Mouse (Mus musculus): ENCODE measurements at regions not wholly inside any gene's neighbourhood (a gene's known extent, or its start where the extent isn't known, plus 50 kb on each side); places are given as distances from the start of the nearest gene placed in this dataset.

DNA sequence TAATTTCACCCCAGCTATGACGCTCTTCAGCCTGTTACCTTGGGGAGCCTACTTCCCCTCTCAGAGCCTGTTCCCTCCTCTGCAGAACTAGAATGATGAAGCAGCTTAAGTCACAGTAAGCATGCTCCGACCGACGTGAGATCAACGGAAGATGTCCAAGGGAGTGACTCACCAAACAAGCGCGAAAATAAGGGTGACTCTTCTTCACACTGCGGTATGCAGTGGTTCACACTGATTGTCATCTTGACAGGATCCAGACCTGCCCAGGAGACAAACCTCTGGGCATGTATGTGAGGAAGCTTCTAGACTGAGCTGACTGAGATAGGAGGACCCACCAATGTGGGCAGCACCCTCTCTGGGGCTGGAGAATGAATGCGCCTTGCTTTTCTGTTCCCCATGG is 116.3 kb upstream of the Tpm1 start:
- DNase-seq (ENCODE audit: extremely low read depth, insufficient read length, low spot score): peak; percentile 56

DNA sequence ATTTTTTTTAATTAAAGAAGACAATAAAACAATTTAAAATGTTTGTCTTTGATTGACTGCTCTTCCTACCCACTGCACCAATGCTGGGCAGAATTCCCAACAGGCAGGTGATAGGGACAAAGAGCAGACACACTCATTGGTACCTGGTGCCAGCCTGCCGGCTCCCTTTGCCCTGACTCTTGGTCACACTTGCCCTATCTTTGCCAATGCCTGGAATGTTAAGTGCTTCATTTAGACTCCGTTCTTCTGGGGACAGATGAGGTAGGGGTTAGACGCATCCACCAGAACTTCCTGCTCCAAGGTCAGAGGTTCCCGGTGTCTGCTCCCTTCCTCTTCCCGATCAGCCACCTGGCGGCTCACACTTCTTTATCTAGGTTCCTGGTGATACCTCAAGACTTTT is 114.5 kb upstream of the Tpm1 start:
- no peak for DNase-seq (ENCODE audit: extremely low read depth, insufficient read length, low spot score)

DNA sequence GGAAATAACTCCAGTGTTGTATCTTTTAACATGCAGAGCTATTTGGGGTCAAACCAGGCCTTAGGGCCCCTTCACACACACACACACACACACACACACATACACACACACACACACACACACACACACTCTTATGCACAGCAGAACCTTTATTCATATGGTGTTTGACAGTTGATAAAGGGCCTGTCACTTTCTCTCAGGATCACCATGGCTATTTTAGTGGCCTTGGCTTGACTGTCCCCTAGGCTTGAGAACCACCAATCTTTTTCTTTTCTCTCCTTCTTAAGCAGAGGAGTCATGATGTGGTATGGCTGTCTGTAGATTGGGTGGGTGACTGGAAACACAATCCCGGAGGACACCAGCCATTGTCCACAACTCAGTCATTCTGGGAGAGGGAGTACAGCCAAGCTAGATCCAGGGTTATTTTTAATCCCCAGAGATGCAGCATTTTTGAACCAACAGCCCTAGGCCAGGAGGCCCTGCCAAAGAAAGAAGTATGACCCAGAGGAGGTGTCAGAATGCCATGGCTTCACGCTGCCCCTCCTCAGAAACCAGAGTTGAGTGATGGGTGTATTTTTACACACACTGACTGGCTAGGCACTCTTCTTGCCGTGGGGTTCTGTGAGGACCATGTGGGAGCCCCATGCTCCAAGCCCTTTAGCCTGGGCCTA is 111.7 kb upstream of the Tpm1 start:
- no peak for DNase-seq (ENCODE audit: extremely low read depth, insufficient read length, low spot score)

DNA sequence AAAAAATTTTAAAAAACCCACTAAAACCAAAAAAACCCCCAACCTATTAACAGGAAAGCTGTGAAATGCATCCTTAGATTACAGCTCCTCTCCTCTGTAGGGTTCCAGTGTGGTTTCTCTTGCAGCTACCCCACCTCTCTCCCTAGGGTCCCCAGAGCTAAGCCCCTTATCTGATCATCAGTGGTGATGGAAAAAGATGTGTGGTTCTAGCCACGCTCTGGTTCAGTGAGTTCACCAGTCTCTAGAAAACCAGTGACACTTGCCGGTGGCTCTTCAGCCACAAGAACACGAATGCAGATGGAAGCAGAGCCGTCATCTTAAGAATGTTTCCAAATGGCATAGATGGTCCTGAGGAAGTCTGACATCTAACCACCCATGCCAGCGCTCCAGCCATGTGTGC is 111.1 kb upstream of the Tpm1 start:
- no peak for DNase-seq (ENCODE audit: extremely low read depth, insufficient read length, low spot score)

DNA sequence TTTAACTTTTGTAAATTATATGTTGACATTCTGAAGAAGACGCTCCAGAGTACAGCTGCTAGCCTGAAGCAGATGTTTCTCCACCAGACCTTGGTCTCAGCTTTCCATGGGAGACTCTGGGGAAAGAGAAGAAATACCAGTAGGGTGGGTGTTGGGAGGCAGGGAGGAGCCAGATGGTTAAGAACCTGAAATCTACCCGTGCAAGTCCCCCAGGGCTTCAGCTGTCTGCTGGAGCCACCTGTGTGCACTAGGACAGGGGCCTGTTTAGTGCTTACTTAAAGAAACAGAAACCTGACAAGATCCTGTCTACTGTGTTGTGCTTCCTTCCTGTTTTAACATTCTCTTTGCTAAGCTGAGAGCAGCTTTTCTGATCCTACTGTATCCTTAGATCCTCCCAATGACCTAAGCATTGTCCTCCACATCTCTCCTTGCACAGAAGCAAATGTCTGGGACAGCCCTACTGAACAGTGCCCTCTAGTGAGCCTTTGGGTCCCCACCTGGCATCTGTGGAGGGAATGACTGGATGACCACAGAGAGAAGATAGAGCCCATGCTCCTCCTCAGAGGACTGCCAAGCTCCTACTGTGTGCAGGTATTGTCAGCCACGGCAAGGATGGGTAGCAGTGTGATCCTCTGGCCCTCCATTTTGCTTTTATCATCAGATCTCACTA is 107.5 kb upstream of the Tpm1 start:
- DNase-seq (ENCODE audit: extremely low read depth, insufficient read length, low spot score): peak; percentile 41

DNA sequence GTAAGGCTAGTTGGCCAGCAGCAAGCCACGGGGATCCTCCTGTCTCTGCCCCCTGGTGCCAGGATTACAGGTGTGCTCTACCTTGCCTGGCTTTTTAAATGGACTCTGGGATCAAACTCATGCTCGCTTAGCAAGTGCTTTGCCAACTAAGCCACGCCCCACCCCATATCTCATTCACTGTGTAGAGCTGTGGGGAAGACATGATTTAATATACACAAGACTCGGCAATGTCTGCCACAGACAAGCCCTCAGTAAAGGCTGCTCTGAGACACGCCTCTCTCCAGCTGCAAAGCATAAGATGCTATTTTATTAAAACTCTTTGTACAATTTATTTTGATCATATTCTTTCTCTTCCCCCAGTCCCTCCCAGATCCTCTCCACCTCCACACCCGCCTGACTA is 104.9 kb upstream of the Tpm1 start:
- no peak for DNase-seq (ENCODE audit: extremely low read depth, insufficient read length, low spot score)

DNA sequence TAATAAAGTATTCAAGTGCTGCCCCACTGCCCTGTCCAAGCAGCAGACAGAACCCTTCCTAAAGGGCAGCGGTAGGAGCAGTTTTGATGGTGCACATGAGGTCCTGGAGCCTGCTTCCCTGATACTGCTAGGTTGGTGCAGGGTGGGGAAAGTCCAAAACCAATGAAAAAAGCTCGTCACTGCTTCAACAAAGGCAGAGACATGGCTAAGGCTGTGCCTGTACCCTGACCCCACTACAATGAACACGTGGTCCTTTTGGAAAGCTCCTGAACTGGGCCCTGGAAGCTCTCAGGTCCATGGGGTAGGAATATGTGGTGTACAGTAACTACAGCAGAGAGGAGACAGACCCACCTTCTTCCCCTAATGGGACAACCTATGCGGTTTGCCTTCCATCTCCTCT is 104.1 kb upstream of the Tpm1 start:
- no peak for DNase-seq (ENCODE audit: extremely low read depth, insufficient read length, low spot score)

DNA sequence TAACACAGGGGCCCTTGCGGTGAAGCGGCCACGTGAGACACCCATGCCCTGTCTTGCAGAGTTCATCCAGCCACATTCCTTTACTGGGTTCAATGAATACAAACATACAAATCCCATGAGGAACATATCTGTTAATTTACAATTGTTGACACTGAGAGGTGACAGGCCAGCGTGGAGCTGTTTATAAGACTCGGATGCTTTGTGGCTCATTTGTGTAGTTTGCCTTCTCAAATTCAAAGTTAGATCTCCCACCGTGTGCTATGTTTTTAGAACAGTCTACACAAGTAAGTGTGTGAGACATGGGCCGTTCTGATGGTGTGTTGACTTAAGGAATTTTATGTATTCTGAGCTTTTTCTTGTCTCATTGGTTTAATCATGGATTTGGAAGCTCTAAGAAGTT is 98.5 kb upstream of the Tpm1 start:
- no peak for DNase-seq (ENCODE audit: extremely low read depth, insufficient read length, low spot score)

DNA sequence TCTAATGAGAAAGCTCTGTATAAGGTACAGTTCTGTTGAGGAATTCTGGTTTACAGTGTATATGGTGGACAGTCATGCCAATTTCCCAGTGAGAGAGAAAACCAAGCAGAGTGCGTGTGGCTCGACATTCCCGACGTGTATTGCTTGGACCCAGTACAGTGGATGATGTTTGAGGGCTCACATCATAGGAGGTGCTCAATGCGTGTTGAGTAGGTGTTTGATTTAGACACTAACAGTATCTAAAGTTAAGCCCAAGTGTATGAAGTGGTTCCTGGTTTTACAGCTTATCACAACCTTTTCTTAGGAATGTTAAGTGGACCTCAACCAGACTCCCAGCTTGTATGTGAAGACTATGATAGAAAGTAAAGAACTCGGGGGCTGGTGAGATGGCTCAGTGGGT is 96.2 kb upstream of the Tpm1 start:
- DNase-seq (ENCODE audit: extremely low read depth, insufficient read length, low spot score): no peak

DNA sequence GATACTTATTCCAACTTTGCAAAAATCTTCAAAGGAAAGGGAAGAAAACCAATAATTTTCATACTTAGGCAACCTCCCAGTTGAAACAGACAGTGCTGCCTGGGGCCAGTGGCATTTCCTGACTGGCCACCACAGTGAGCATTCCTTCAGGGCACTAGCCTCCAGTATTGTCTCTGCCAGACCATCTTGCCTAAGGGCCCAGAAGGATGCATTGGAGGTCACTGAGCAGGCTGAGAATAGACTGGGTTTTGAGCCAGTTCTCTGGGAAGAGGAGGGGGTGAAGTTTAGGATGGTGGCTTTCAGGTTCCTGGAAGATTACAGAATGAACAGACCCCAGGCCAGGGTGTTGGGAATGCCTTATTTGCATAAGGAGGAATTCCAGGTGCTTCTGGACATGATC is 95.3 kb upstream of the Tpm1 start:
- no peak for DNase-seq (ENCODE audit: extremely low read depth, insufficient read length, low spot score)

DNA sequence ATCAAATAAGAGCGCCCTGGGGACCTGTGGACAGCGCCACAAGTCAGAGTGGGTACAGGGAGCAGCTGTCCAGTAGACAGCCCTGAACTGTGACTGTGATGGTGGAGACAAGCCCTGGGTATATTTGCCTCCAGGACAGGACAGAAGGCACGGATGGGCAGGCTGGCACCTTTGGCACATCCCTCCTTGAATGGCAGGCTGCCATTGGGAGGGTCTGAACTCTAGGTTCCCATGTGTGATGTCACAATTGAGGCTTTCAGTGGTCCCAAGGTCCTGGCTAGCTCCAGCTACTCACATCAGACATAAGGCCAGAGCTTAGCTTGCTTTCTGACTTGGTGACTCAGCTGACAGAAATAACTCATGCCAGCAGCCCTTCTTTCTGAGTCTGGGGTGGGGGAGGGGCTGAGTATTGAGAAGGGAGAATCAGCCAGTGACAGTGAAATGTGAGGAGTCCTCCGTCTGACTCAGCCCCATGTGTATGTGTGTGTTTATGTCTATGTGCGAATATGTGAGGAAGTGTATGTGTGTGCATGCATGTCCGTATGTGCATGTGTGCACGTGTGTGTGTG is 91.2 kb upstream of the Tpm1 start:
- peak; percentile 79 for DNase-seq (ENCODE audit: extremely low read depth, insufficient read length, low spot score)

DNA sequence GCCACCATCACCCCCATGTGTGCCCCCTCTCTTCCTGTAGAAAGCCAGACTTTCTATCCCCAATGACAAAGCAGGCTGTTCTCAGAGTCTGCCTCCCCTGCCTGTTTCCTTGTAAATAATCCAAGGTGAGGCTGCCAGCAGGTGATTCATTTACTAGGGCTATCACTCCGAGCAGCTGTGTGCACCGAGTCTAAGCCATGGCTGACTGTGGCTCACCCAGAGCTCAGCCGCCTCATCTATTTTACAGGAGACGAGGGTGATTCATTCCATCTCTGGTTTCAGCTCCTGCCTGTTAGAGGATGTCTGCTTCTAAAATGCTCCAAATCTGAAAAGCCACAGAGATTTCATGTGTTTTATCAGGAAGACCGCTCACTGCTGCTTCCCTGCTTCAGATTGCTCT is 88.5 kb upstream of the Tpm1 start:
- DNase-seq (ENCODE audit: extremely low read depth, insufficient read length, low spot score): peak; percentile 55

DNA sequence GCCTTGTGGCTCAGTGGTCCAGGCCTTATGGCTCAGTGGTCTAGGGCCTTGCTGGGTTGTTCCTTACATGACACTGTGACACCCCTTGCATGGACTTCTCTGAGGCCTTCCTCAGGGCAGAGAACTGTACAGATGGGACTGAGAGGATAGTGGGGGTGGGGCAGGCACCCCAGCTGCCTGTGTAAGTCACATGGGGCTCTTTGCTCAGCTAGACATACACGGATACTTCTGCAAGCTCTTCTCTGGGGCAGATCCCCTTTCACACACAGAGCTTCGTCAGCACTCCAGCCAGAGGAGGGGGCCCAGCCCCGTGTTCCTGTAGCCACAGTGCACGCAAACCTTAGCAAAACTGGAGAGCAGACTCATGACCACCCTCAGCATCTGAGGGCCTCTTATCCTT is 87.9 kb upstream of the Tpm1 start:
- DNase-seq (ENCODE audit: extremely low read depth, insufficient read length, low spot score): no peak

DNA sequence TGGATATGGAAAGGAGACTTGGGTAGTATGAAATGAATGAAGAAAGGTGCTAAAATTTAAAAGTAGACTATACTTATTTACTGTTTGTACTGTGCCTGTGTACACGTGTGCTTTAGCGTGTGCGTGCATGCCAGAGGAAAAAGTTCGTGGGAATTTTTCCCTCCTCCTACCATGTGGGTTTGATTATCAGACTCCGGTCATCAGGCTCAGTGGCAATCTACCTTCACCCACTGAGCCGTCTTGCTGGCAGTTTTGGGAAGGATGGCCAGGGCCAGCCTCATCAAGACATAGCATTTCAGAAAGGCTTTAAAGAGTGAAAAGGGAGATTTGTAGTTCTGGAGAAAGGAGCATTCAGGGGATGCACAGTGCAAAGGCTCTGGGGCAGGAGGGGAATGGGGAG is 87.0 kb upstream of the Tpm1 start:
- no peak for DNase-seq (ENCODE audit: extremely low read depth, insufficient read length, low spot score)

DNA sequence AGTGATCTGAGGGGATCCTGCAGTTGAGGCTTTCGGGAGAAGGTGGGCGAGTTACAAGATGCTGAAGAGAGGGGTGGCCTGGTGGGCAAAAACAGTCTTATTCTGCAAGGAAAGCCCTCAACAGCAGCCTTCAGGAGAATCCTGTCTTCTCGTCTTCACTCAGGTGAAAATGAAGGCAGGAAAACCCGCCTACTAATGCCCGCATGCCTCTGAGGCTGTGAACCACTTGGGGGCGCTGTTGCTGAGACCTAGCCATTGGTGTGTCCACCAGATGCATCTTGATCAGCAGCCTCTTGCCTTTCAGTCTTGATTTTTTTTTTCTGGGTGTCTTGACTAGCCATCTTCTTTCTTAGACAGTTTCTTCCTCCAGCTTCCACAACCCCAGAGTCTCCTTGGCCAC is 85.2 kb upstream of the Tpm1 start:
- no peak for DNase-seq (ENCODE audit: extremely low read depth, insufficient read length, low spot score)

DNA sequence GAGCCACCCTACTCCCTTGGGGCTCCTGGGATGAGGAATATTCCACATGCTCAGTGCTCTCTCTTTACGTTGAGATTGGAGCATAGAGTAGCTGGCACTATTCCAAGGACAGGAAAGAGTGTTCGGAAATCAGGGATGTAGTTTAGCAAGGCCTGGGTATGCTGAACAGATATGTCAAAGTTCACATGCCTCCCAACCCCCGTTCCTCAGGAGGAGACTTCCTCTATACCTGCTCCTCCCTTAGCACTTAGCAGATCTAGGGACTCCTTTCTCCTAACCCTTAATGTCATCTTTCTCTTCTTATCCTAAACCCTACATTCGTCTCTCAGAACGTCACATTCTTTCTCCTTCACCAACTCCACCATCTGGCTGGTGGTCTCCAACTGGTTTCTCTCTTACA is 83.2 kb upstream of the Tpm1 start:
- DNase-seq (ENCODE audit: extremely low read depth, insufficient read length, low spot score): no peak

DNA sequence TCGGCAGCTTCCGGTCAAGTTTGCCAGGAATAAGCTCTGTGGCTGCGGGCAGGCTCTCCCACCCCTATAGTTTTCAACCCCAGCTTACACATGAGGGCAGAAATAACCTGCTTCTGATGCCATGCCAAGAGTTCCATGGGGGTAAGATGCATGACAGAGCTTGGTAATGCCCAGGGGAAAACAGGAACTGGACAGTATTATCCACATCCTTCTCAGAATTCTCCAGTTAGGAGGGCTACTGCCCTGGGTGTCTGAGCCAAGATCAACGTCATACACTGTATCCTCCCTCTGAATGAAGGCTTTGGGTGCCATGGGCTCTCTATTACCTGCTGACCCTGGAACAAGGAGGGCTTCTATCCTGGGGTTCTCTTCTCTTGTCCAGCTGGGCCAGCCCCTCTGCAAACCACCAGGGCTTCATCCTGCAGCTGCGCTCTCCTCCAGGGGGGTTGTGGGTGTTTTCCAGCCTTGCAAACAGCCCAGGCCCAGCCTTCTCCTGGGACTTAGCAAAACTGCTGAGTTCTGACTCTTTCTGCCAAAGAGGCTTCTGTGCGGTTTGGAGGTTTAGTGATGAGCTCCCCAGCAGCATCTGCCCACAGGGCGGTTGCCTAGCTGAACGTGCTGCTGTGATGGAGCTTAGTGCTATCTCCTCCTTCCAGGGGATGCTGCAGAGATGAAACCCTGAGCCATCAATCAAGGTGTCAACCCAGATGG is 81.7 kb upstream of the Tpm1 start:
- no peak for DNase-seq (ENCODE audit: extremely low read depth, insufficient read length, low spot score)

DNA sequence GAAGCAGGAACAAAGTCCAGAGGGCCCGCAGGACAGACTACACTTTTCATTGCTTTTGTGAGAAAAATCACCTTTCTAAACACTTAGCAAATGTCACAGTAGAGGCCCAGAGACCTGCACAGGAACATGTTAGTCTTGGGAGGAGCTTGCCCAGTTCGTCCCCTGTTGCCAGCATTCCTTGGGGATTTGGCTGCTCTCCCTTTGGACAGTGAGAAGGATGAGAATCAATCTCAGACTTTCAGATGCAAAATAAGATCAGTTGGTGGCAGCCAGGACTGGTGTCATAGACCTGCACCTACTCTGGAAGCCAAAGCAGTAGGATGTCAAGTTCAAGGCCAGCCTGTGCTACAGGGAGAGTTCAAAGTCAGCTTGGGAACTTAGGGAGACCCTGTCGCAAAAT is 80.7 kb upstream of the Tpm1 start:
- no peak for DNase-seq (ENCODE audit: extremely low read depth, insufficient read length, low spot score)

DNA sequence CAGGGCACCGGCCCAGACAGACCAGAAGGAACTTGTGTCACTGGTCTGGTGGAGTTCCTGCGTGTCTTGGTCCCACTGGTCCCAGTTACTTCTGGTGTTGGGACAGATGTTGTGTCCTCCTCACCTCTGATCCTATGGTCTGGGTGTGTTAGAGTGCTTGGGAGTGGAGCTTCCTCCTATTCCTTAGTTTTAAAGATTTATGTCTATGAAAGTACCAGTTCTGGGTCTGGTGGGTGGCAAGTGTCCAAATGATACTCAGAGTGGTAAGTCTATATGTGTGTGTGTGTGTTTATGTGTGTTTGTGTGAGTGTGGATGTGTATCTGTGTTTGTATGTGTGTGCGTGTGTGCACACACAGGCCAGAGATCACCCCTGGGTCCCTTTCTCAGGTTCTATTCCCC is 79.9 kb upstream of the Tpm1 start:
- DNase-seq (ENCODE audit: extremely low read depth, insufficient read length, low spot score): no peak

DNA sequence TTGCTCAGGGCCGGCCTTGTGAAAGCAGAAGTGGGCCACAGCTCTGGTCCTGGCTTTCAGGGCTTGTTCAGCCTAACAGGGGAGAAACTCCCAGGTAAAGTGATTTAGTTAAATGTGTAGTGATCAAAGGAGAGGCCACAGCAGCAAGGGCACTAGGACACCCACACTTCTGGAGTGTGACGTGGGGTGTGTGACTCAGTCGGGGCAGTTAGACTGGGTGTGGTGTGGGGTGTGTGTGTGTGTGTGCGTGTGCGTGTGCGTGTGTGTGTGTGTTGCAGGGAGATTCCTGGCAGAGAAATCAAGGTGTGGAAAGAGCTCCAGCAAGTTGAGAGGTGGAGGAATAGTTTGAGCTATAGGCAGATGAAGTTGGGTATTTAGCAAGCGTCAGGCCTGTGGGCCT is 72.5 kb upstream of the Tpm1 start:
- DNase-seq (ENCODE audit: extremely low read depth, insufficient read length, low spot score): no peak

DNA sequence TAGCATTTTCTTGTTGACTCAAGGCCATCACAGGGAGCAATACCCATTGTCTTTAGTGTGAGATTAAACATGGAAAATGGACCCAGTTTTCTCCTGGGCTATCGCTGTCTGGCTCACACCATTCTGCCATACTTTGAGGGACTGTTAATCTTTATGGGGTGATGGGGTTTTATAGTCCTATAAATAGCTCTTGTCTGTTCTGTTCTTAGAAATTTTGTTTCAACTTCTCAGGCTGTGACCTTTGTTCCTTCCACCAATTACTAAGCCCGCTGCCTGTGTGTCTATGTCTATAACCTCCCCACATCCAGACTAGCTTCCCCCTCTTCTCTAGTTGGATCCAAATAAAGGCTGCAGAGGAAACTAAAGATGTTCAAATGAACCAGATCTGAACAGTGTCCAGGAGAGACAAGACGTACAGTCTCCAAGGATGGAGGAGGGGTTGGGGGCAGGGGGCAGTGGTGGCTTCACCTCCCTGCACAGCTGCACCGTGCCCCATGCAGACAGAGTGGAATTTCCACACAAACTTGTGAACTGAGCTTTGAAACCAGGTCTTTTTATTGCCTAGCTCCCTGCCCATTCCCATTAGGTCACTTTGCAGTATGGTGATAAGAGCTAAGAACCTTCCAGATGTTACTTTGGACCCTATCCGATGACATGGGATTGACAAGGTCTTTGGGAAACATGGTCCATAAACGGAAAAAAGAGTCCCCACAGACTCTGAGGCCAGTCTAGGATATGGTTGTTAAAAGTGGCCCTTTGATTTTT is 69.9 kb upstream of the Tpm1 start:
- no peak for DNase-seq (ENCODE audit: extremely low read depth, insufficient read length, low spot score)
